Mouse (Mus musculus) liver, postnatal 0 days (tissue): ENCODE measurements around the gene Cst3.

Experiments used
- CTCF ChIP-seq: sonication (generic); IDR thresholded peaks from 2 replicates; pipeline ENCODE4 v1.5.1; 2016; ENCODE audit warnings: antibody characterized with exemption, low read depth
- EP300 ChIP-seq: IDR thresholded peaks from 2 replicates; pipeline ENCODE4 v1.6.1; 2016; ENCODE audit warnings: antibody characterized with exemption, low read depth, mild to moderate bottlenecking

DNA sequence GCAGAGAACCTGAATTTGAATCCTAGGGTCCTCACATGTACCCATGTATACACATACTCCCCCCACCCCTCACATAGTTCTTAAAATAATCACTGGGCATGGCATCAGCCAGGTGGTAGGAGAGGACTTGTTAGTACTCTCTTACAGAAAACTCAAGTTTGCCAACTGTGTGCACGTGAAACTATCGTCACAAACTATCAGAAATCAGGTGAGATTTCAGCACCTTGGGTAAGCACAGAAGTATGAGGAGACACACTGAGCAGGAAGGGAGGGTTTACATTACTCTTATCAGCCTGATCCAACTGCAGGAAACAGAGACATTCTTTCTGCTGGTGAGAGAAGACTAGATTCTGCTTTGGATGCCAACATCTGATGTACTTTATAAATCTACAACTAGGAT, 36.3 kb downstream of the Cst3 start:
- TF ChIP-seq CTCF (no peak), EP300 (no peak)
